Mouse (Mus musculus): ENCODE measurements around the gene Meis2. TPM values are rescaled to one million over a fixed set of nuclear protein-coding genes. Genes with fewer than 3 reads are reported as not detected.

The Meis2 gene
- polyA plus RNA-seq (2012; rRNA removed), result 2.5 and 2.7 TPM in 2 replicates

DNA sequence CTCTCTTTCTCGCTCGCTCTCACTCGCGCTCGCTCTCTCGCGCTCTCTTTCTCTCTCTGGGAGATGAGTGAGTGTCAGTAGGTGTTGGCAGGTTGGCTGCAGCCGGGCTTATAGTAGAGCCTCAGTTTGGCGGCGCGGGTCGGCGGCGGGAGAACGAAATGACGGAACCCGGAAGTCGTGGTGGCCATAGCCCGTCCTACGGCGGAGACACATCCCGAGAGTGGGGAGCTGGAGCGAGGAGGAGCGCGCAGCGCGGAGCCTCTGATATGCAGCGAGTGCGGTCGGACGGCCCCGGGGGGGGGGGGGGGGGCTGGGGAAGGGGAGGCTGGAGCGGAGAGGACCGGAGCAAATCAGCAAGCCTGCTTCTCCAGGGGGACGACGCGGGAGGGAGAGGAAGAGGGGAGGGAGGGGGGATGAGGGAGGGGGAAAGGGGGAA is at the start of gene Meis2:
TSS of gene Meis2 (minus strand) at position 270 of the 436 bp plus-strand sequence.

Data from liver, embryonic 18 days (tissue).